ENCODE assay signal across 8 mouse cellular contexts in genomic region chr6:55009391-55010230, GRCm38 (mm10). TPM values are rescaled to one million over a fixed set of nuclear protein-coding genes. Genes with fewer than 3 reads are reported as not detected.
DNase-seq lines count a peak whose midpoint lies in the region; ATAC-seq lines count a peak whose summit lies in the region.

No protein-coding gene starts in this region.

- no peak overlapping the region for H3K9ac ChIP-seq in heart, embryonic 12.5 days
- H3K9ac ChIP-seq in hindbrain, embryonic 16.5 days (ENCODE audit: low read depth, low read length), result peak overlapping the region; percentile 50
- H3K9ac ChIP-seq in midbrain, embryonic 16.5 days (ENCODE audit: low read depth, low read length), result peak overlapping the region; percentile 3; the same call in 1 of the 2 replicates

- H3K36me3 ChIP-seq in heart, embryonic 12.5 days, result no peaks in the 10 kb centered on the region
- H3K36me3 ChIP-seq in hindbrain, embryonic 16.5 days (ENCODE audit: control insufficient read depth, insufficient read depth, low read length), result no peaks in the 10 kb centered on the region
- H3K36me3 ChIP-seq in midbrain, embryonic 16.5 days (ENCODE audit: control insufficient read depth, insufficient read depth, low read length), result no peaks in the 10 kb centered on the region

- peak overlapping the region; percentile 57 for H3K27ac ChIP-seq in heart, embryonic 12.5 days (ENCODE audit: poor library complexity, severe bottlenecking)
- H3K27ac ChIP-seq in hindbrain, embryonic 16.5 days (ENCODE audit: low read depth, low read length), result peak overlapping the region; percentile 79
- peak overlapping the region; percentile 26; the same call in 1 of the 2 replicates for H3K27ac ChIP-seq in midbrain, embryonic 16.5 days (ENCODE audit: low read length)

- no peak for ATAC-seq in heart, embryonic 12.5 days (ENCODE audit: insufficient number of reproducible peaks, low FRiP score)
- ATAC-seq in hindbrain, embryonic 16.5 days, result peak; percentile 91
- ATAC-seq in midbrain, embryonic 16.5 days, result peak; percentile 82

- peaks cover 5% of the 10 kb centered on the region for H3K4me1 ChIP-seq in heart, embryonic 12.5 days (replicated peaks)
- peaks cover 6% of the 10 kb centered on the region for H3K4me1 ChIP-seq in hindbrain, embryonic 16.5 days (ENCODE audit: control insufficient read depth, insufficient read depth, low read depth, low read length)
- H3K4me1 ChIP-seq in midbrain, embryonic 16.5 days (ENCODE audit: control insufficient read depth, insufficient read depth, low read length), result peaks cover 8% of the 10 kb centered on the region

- H3K27me3 ChIP-seq in heart, embryonic 12.5 days (replicated peaks), result no peaks in the 10 kb centered on the region; the same call in 1 of the 2 replicates
- no peaks in the 10 kb centered on the region for H3K27me3 ChIP-seq in hindbrain, embryonic 16.5 days (replicated peaks; ENCODE audit: control insufficient read depth, insufficient read depth, low read length)
- H3K27me3 ChIP-seq in midbrain, embryonic 16.5 days (ENCODE audit: control insufficient read depth, insufficient read depth, low read depth, low read length), result no peaks in the 10 kb centered on the region

- DNase-seq in heart, adult 8-10 months (ENCODE audit: low spot score), result no peak
- peak; percentile 64 for DNase-seq in embryo, embryonic 11 days
- DNase-seq in adrenal gland, postnatal 4 days (ENCODE audit: low spot score in 2 of 2), result no peak
- no peak for DNase-seq in adrenal gland, postnatal 14 days
- DNase-seq in frontal cortex, postnatal 10 days (ENCODE audit: low spot score in 2 of 2), result no peak

- peaks cover 8% of the 10 kb centered on the region for H3K9me3 ChIP-seq in heart, embryonic 12.5 days (replicated peaks)
- H3K9me3 ChIP-seq in hindbrain, embryonic 16.5 days (ENCODE audit: control insufficient read depth, low read length), result no peaks in the 10 kb centered on the region
- H3K9me3 ChIP-seq in midbrain, embryonic 16.5 days (replicated peaks; ENCODE audit: control insufficient read depth, low read length, poor library complexity, severe bottlenecking), result no peaks in the 10 kb centered on the region

- H3K4me2 ChIP-seq in heart, embryonic 12.5 days, result peak overlapping the region; percentile 56
- H3K4me2 ChIP-seq in hindbrain, embryonic 16.5 days (ENCODE audit: low read length), result peak overlapping the region; percentile 49
- H3K4me2 ChIP-seq in midbrain, embryonic 16.5 days (ENCODE audit: low read length), result peak overlapping the region; percentile 47

- WGBS in heart, embryonic 12.5 days, result 22% methylated on average over 16 of the region's 16 CpGs
- WGBS in hindbrain, embryonic 16.5 days, result 9% methylated on average over 16 of the region's 16 CpGs
- 10% methylated on average over 16 of the region's 16 CpGs for WGBS in midbrain, embryonic 16.5 days

- H3K4me3 ChIP-seq in heart, embryonic 12.5 days, result peak overlapping the region; percentile 17; the same call in 1 of the 2 replicates
- H3K4me3 ChIP-seq in hindbrain, embryonic 16.5 days (ENCODE audit: low read length), result peak overlapping the region; percentile 23
- 0 out of 2 replicates have a peak overlapping the region, but pooled peaks have one; percentile 2 for H3K4me3 ChIP-seq in midbrain, embryonic 16.5 days (ENCODE audit: low read depth, low read length)

RNA-seq across cellular contexts. Expression of gene Ggct, which starts 16.9 kb away (rescaled TPM):
- 5.8 and 6.9 TPM in 2 replicates for polyA plus RNA-seq in heart, embryonic 12.5 days (2016; fragmentation: Nextera tagmentation; extraction: Ambion mirVana)
- total RNA-seq in heart, adult 8-10 months (2022), result 10 to 100 TPM; 24.9 to 36.1 (median 27.0) TPM
- polyA plus RNA-seq in hindbrain, embryonic 16.5 days (2015; fragmentation: Nextera tagmentation; extraction: Ambion mirVana), result 14.3 and 20.5 TPM in 2 replicates
- 13.6 and 14.5 TPM in 2 replicates for polyA plus RNA-seq in midbrain, embryonic 16.5 days (2015; fragmentation: Nextera tagmentation; extraction: Ambion mirVana)
- 10 to 100 TPM in 1 of 2 experiments, 1 to 10 TPM in 1; 7.1 to 13.2 TPM for total RNA-seq in adrenal gland, postnatal 4 days (2021)
- 5.3 and 7.8 TPM in 2 replicates for total RNA-seq in adrenal gland, postnatal 14 days (2021)

RNA-seq across cellular contexts. Expression of gene Gars, which starts 28.2 kb away (rescaled TPM):
- polyA plus RNA-seq in heart, embryonic 12.5 days (2016; fragmentation: Nextera tagmentation; extraction: Ambion mirVana), result 189 and 199 TPM in 2 replicates
- 10 to 100 TPM; 55.9 to 58.8 (median 57.4) TPM for total RNA-seq in heart, adult 8-10 months (2022)
- 209 and 213 TPM in 2 replicates for polyA plus RNA-seq in hindbrain, embryonic 16.5 days (2015; fragmentation: Nextera tagmentation; extraction: Ambion mirVana)
- 225 and 230 TPM in 2 replicates for polyA plus RNA-seq in midbrain, embryonic 16.5 days (2015; fragmentation: Nextera tagmentation; extraction: Ambion mirVana)
- 100 to 1,000 TPM; 101 to 109 TPM for total RNA-seq in adrenal gland, postnatal 4 days (2021)
- 102 and 118 TPM in 2 replicates for total RNA-seq in adrenal gland, postnatal 14 days (2021)

RNA-seq across cellular contexts. Expression of gene Nod1, which starts 37.2 kb away (rescaled TPM):
- 4.1 and 4.2 TPM in 2 replicates for polyA plus RNA-seq in heart, embryonic 12.5 days (2016; fragmentation: Nextera tagmentation; extraction: Ambion mirVana)
- 10 to 100 TPM; 17.8 to 19.7 (median 19.4) TPM for total RNA-seq in heart, adult 8-10 months (2022)
- 3.1 and 3.6 TPM in 2 replicates for polyA plus RNA-seq in hindbrain, embryonic 16.5 days (2015; fragmentation: Nextera tagmentation; extraction: Ambion mirVana)
- 2.6 and 2.8 TPM in 2 replicates for polyA plus RNA-seq in midbrain, embryonic 16.5 days (2015; fragmentation: Nextera tagmentation; extraction: Ambion mirVana)
- total RNA-seq in adrenal gland, postnatal 4 days (2021), result 1 to 10 TPM; 9.1 to 9.8 TPM
- total RNA-seq in adrenal gland, postnatal 14 days (2021), result 9.2 and 12.8 TPM in 2 replicates

Comparison
In these comparisons a context has a peak if more than half of its experiments do, and no peak if none do; other contexts are left out.
1. H3K27ac ChIP-seq: peak in every context shown above with its lines; median percentile 79 in hindbrain, embryonic 16.5 days; 57 in heart, embryonic 12.5 days; 26 in midbrain, embryonic 16.5 days.